Mouse (Mus musculus): ENCODE data around the gene Hid1.

DNA sequence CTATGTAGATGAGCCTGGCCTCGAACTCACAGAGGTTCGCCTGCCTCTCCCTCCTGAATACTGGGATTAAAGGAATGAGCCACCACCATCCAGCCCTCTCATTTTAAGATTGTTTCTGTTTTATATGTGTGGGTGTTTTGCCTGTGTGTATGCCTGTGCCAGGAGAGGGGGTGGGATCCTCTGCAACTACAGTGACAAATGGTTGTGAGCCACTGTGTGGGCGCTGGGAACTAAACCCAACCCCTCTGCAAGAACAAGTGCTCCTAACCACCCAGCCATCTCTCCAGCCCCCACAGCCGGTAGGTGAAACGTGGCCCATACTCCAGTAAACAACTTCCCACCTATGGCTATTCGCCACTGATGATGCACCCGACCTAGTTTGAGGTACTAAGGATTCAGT is 23.8 kb upstream of the Hid1 start:
- TF ChIP-seq TAL1 (IDR thresholded peaks at IDR 0.05; ENCODE audit: low read length) = no peak
- TF ChIP-seq GATA1 (IDR thresholded peaks at IDR 0.05; ENCODE audit: low read length) = no peak

All from erythroblast, embryonic 14.5 days (primary cell).